Mouse (Mus musculus) monocyte, adult 5-6 weeks (primary cell): ENCODE data around the gene Stab2. TPM values are rescaled to one million over a fixed set of nuclear protein-coding genes. Genes with fewer than 3 reads are reported as not detected.

Experiments used
- ATAC-seq: fragments of 153-309, 156-312 bp; replicated peaks from 2 replicates; pipeline ENCODE4 v1.8.0; 2017; ENCODE audit warnings: mild to moderate bottlenecking; ENCODE audit not compliant: low TSS enrichment, insufficient number of reproducible peaks, severe bottlenecking, poor library complexity, low FRiP score
- total RNA-seq: library from RNA; stranded (forward); fragments of 200-1000, 200-491, 200-594 nt; gene quantifications from 3 replicates; pipeline ENCODE4 v1.2.3, GENCODE M21; 2017

Stab2 gene
- total RNA-seq, 1 experiment from 2014 or later: not detected

- ATAC-seq: no peak
Observed at GRCm38 (mm10) chr10:86923602-86924001, 84.2 kb downstream of the Stab2 start.

- ATAC-seq: no peak
Observed at GRCm38 (mm10) chr10:86915595-86915994, 92.2 kb downstream of the Stab2 start.

- no peak for ATAC-seq
Observed at GRCm38 (mm10) chr10:86908562-86908961, 99.3 kb downstream of the Stab2 start.

- ATAC-seq: no peak
Observed at GRCm38 (mm10) chr10:86907043-86907442, 100.8 kb downstream of the Stab2 start.

- ATAC-seq: no peak
Observed at GRCm38 (mm10) chr10:86895531-86895930, 112.3 kb downstream of the Stab2 start.

- ATAC-seq: no peak
Observed at GRCm38 (mm10) chr10:86891066-86891465, 116.8 kb downstream of the Stab2 start.

- no peak for ATAC-seq
Observed at GRCm38 (mm10) chr10:86890166-86890930, 117.5 kb downstream of the Stab2 start.

- no peak for ATAC-seq
Observed at GRCm38 (mm10) chr10:86889440-86889839, 118.4 kb downstream of the Stab2 start.

GRCm38 (mm10) chr10:86886434-86886833 lies 121.4 kb downstream of the Stab2 start:
- ATAC-seq: no peak

- no peak for ATAC-seq
Observed at GRCm38 (mm10) chr10:86881448-86881847, 126.4 kb downstream of the Stab2 start.

GRCm38 (mm10) chr10:86880071-86880806 lies 127.6 kb downstream of the Stab2 start:
- ATAC-seq: no peak

GRCm38 (mm10) chr10:86878721-86879120 lies 129.1 kb downstream of the Stab2 start:
- ATAC-seq: no peak

GRCm38 (mm10) chr10:86872591-86872990 lies 135.2 kb downstream of the Stab2 start:
- ATAC-seq: no peak

GRCm38 (mm10) chr10:86872121-86872520 lies 135.7 kb downstream of the Stab2 start:
- ATAC-seq: no peak

- ATAC-seq: no peak
Observed at GRCm38 (mm10) chr10:86863429-86863828, 144.4 kb downstream of the Stab2 start.

GRCm38 (mm10) chr10:86862496-86862895 lies 145.3 kb downstream of the Stab2 start:
- no peak for ATAC-seq

GRCm38 (mm10) chr10:86860396-86860795 lies 147.4 kb downstream of the Stab2 start:
- no peak for ATAC-seq

- no peak for ATAC-seq
Observed at GRCm38 (mm10) chr10:86853433-86853832, 154.4 kb downstream of the Stab2 start.

- ATAC-seq: no peak
Observed at GRCm38 (mm10) chr10:86852160-86852559, 155.7 kb downstream of the Stab2 start.

GRCm38 (mm10) chr10:86849508-86849907 lies 158.3 kb downstream of the Stab2 start:
- no peak for ATAC-seq
